Mouse (Mus musculus) liver, adult 2 months (tissue): ENCODE data around the gene Aurkb.

Experiments used
- CTCF ChIP-seq: fragments of 200-500 bp; IDR thresholded peaks from 2 replicates; pipeline ENCODE4 v1.5.1; 2011; ENCODE audit warnings: low read depth, low read length, control low read depth
- POLR2A ChIP-seq: fragments of 200-500 bp; IDR thresholded peaks from 2 replicates; pipeline ENCODE4 v1.6.1; 2011; ENCODE audit warnings: low read length, control low read depth; ENCODE audit not compliant: insufficient read depth; ENCODE audit errors: extremely low read depth

GRCm38 (mm10) chr11:69058729-69059356 is 13.4 kb downstream of the Aurkb start:
- no peak for TF ChIP-seq CTCF
- no peak for TF ChIP-seq POLR2A
